Mouse (Mus musculus): ENCODE results near the gene Abhd16a. TPM values are rescaled to one million over a fixed set of nuclear protein-coding genes. Genes with fewer than 3 reads are reported as not detected.

The Abhd16a gene
- 86.4 TPM for polyA plus RNA-seq (2017; shearing (Covaris generic))

DNA sequence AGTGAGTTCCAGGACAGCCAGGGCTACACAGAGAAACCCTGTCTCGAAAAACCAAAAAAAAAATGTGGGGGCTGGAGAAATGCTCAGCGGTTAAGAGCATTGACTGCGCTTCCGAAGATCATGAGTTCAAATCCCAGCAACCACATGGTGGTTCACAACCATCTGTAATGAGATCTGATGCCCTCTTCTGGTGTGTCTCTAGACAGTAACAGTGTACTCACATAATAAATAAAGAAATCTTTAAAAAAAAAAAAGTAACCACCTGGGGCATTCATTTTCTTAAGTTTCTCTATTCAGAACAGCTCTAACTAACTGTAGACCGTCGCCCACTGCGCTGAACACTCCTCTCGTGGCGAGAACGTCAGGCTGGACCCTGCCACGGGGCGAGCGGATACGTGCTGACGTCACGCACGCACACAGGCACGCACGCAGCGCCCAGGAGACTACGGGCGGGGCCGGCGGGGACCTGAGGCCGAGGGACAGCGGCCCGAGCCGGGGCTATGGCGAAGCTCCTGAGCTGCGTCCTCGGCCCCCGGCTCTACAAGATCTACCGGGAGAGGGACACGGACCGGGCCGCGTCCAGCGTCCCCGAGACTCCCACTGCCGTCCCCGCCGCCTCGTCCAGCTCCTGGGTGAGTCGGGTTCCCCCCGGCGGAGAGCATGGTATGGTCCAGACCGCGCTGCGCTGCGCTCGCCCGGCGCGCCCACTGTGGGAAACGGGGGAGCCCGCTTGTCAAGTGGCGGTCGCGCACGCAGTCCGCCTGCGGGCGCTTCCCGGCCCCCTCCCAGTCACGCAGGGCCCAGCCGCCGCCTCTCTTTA, at the start of gene Abhd16a:
Gene Abhd16a (plus strand): TSS at position 439 of the 820 bp plus-strand sequence.

DNA sequence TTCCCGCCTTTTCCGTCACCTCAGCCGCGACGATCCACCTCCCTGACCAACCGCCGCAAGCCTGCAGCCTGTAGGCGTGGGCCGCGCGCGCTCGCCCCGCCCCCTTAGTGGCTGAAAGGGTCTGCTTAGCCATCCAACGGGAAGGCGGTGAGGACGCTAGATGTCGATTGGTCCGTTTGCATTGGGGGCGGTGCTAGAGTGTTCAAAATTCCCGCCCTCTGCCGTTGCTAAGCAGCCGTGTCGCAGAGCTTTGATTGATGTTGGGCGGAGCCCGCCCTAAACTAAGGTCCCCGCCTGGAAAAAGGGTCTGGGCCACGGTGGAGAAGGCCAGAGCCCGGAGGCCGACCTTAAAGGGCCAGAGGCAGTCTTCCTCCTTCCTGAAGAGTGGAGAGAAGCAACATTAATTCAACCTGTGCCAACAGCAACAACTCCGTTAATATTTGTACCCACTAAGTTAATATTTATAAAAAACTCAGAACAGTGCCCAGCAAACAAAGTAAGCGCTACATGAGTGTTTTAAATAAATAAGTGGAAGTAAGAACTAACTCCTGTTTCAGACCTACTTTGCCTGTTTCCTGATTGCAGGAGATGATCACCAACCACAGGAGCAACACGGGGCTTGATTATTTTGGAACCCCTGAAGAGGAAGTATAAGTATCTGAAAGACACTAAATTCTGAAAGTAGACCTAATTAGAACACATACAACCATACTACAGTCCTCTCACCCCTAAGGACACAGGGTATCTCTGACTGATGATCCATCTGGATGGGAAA, 42.2 kb upstream of the Abhd16a start, which contains the start of gene Msh5:
Gene Msh5 (minus strand): TSS at position 65 of the 775 bp plus-strand sequence.

DNA sequence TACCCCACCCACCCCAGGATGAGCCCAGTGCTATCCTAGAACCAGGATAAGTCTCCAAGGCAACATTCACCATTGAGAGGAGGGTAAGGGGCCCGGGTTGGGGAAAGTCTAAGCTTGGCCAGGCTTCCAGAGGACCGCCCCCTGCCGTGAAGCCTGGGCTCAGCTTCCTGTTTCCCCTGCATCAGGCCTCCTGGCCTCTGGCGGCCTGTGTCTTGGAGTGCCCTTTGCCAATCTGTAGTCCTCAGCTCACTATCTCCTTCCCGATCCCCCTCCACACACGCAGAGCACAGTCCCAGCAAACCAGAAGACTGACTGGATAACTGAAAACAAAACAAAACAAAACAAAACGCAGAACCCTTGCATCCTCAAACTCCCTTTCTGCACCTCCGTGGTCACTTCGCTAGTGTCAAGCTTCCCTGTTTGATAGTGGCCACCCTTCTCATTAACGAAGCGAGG, 39.5 kb upstream of the Abhd16a start, which contains the start of gene Clic1:
Gene Clic1 (plus strand): TSS at position 406 of the 456 bp plus-strand sequence.

DNA sequence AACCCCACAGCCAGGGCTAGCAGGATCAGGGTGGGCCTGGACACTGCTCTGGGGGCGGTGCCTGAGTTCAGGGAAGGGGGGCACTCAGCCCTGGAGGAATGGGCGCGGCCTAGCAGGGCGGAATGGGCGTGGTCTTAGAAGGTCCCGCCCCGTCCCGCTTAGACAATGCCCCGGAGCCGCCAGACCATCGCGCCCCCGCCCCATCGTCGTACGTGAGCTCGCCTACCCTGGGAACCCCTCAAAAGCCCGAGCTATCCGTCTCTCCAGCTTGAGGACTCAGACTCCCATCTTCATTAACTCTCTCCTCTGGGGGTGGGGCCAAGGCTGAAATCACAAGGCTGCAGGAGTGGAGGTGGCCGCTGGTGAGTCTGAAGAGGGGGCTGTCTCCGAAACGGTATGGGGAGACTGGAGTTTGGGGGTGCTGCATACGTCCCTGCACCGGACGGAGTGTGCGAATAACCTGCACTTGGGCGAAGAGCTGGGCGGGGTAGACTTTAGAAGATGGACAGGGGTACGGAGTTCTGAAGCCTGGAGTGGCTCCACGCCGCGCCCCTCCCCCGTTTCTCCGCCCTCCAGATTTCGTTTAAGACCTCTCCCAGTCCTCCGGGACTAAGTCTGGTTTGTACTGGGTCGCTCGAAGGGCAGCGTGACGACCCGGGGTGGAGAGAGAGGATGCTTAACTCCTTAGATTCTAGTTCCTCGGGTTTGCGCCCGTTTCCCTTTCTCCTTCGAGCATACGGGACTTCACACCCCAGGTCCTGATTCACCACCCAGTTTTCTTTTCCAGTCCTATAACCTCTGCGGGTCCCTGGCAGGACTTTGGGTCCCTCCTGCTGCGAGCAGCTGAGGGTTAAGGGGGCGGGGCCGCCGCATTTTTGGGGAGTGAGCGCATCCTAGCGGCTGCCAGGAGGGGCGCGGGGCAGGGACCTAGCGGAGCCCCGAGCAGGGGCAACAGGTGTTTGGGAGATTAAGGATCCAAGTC, 29.9 kb upstream of the Abhd16a start, which contains the start of gene Ddah2:
Gene Ddah2 (plus strand): TSS at position 125 of the 982 bp plus-strand sequence.

DNA sequence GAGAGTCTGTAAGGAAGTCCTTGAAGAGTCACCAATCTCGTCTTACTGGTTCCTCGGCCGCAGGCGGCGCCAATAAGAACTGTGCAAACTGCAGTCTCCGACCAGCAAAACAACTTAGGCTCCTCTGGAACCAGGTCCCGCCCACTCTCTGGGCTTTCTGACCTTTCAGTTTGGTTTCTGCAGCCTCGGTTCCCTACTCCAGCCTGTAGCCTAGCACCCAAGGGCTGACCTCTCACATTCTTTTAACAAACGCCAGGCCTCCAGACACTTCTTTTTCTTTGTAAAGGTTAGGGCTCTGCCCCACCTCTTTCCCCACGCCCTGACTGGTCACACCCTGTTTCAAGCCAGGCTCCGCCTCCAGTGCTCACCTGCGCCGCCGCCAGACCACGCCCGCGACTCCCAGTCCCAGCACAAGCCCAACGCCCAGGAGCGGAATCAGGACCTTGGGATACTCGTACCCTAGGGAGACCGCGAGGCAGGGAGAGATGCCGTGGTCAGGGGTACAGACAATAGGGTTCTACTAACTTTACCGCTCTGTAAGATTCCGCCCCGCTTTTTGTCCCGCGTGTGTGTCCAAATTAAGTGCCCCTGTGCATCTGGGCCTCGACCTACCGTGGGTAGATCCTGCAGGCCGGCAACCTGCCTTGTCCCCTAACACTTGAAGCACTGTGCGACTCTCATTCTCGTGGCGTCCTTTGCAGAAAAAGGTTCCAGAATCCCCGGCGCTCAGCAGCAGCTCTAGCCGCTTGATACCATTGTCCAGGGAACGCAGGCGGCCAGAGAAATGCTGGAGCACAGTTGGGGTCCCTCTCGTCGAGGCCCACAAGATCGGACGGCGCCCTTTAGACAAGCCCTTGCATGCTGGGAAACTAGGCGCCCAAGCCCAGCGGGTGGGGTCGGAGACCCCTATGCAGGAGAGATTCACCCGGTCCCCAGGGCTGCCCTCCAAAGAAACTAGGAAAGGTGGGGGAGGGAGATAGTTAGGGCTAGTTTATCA, 23.8 kb upstream of the Abhd16a start, which contains the start of gene Ly6g6c:
Gene Ly6g6c (plus strand): TSS at position 438 of the 997 bp plus-strand sequence.

DNA sequence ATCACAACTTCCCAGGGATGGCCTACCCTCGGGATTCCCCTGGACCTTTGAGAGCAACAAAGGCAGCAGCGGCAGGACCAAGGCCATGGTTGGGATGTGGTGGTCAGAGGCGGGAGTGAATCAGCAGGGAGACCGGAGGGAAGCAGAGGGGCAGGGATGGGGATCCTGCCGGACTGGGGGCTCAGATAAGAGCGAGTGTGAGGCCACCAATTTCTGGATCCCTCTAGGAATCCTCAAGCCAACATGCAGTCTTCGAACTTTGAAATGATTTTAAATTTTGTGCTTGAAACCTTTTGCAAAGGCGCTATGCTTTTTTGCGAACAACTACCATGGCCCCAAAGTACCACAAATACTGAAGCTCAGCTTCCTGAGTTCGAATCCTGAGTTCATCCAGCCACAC, 23.0 kb upstream of the Abhd16a start, which contains the start of gene Mpig6b:
Gene Mpig6b (minus strand): TSS at position 101 of the 400 bp plus-strand sequence.

DNA sequence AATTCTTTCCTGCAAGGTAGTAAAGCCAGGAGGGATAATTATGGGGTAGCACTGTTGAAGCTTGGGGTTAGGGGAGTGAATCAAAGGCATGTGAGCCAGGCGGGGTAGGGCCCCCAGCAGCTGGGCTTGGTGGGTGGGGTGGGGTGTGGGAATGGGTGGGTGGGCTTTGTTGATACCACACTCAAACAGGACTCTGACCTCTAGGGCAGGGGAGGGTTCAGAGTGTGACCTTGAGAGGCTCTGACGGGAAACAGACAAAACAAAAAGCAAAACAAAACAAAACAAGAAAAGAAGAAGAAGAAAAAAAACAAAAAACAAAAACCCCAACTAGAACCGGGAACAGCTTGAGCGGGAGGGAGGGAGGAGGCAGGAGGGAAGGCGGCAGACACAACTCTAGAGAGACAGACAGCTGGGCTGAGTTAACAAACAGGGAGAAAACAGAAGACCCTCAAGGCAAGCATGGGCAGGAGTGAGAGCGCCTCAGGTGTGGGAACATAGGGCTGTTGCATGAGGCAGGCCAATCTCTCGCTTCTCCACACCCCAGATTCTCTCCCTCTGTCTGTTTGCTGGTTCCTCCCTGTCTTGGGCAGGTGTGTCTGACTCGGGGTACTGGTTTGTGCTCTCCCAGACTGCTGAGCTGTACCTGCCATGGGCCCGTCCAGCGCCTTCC, 12.4 kb upstream of the Abhd16a start, which contains the start of gene Ly6g6e:
Gene Ly6g6e (plus strand): TSS at position 396 of the 670 bp plus-strand sequence.

DNA sequence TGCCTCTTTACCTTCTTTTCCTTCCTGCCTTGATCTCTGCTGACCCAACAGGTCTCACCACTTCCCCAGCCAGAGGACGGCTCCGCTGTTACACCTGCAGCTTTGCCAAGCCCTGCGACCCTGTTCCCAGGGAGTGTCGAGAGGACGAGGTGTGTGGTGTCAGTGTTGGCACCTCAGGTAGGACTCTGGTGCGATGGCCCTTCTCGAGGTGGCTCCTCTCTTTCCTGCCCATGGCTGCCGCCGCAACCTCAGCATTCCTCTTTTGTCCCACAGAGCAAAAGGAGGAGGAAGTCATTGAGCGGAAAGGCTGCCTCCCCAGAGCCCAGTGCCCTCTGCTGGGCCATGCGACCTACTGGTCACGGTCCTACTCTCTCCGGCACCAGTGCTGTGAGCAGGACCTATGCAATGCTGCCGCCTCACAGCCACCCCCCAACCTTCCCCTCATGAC, 11.3 kb upstream of the Abhd16a start, which contains the start of gene Ly6g6d:
Gene Ly6g6d (minus strand): TSS at position 280 of the 448 bp plus-strand sequence.

DNA sequence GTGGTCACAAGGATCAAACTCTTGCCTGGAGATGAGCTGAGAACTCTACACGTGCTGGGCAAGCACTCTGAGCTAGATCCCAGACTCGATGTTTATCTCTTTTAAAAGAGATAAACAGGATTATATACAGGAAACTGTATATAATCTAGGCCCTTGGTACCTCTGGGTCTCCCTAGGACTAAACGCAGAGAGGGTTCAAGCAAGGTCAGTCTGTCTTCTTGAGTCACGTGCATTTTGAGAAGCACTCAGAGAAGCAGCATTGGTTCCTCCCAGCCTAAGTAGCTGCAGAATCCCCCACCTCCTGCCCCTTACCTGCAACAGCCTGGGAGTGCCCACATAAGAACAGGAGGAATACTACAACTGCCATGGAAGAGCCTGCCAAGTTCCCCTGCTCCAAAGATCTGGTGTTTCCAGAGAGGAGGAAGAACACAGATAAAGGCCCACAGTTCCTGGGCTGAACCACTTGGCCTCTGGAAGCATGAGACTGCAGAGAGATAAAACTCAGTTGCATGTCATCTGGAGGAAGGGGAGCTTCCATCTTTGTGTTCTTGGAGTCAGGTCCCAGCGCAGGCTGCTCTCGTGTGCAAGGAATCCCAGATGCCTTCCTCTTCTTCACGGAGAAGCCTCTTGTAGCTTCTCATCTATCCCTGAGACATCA, 3.7 kb upstream of the Abhd16a start, which contains the start of gene Ly6g6f:
Gene Ly6g6f (minus strand): TSS at position 403 of the 658 bp plus-strand sequence.

DNA sequence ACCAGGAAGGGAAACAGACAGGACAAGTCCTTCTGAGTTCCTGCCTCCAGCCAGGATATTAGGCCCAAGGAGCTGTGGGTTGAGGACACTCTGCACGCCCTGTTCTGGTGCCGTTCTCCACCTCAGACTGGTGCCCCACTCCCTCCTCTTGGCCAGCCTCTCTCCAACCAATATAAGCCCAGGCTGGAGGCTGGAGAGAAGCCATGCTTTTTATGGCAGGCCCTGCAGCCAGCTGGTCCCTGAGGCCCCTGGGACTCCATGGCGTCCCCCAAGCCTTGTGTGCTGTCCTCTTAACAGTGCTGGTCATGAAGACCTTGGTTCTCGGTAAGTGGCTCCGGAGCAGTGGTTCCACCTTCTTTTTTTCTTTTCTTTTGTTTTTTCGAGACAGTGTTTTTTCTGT, 19.0 kb downstream of the Abhd16a start, which contains the start of gene Ly6g5c:
Gene Ly6g5c (plus strand): TSS at position 183 of the 400 bp plus-strand sequence.

DNA sequence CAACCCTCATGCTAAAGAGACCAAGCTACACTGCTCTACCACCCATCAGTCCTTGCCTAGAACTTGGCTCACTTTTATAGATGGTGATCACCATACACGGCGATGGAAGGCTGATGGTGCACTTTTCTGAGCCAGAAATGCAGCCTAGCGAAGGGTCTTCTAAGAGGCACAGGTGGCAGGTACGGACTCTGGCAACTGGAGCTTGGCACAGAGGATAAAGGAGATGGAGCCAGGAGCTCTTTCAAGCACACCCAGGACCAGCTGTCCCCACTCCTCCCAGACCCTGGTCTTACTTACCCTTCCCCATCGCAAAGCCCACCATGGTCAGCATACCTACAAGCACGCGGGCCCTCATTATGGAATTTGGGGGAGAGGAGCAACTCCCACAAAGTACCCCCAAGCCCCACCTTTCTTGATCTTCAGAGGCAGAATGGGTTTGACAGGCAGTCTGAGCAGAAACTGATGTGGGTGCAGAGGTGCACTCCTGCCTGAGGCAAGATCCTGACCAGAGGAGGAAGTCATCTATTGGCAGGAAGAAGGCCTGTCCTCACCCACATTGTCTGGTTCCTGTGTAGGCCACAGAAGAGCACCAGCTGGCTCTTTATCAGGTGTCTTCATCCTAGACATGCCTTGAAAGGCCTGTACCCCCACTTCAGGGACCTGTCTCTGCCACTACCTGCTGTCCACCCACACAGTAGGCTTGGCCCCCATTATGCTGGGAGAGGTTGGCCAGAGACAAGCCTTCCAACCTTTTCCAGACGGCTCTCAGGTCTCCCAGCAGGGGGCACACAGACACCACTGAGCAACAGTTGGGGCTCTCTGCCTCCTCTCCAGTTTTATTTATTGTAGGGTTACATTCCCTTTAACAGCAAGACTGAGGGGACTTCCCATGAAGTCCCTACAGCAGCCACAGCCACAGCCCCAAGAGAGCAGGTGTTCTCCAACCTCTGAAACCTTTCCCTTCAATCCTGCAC, 26.3 kb downstream of the Abhd16a start, which contains the start of gene Ly6g5b:
Gene Ly6g5b (minus strand): TSS at position 383 of the 974 bp plus-strand sequence.

DNA sequence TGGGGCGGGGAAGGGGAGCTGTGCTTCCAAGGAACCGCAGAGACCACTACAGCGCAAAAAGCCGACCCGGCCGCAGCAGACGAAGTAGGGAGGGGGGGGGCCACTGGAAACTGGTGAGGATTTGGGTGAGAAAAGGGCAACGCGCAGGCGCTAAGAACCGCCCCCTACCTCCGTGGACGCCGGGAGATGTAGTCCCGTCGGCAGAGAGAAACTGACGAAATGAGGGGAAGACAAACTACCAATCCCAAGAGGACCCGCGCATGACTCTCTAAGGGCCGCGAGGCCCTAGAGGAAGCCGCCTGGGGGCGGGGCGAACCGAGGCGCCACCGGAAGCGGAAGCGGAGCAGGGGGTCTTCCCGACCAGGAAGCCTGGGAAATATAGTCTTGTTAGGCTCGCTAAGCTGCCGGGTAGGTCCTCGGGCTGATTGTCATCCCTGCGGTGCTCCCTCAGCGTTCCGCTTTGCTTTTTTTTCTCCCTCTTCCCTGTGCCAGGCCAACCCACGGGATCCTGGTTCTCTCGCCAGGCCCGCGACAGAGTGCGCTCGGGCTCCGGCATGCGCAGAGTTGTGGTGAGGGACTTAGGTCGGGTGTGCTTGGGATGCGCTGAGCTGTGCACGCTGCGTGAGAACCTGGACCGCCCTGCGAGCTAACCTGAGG, 32.2 kb downstream of the Abhd16a start, which contains the start of gene Gpank1:
Gene Gpank1 (plus strand): TSS at position 313 of the 657 bp plus-strand sequence.

DNA sequence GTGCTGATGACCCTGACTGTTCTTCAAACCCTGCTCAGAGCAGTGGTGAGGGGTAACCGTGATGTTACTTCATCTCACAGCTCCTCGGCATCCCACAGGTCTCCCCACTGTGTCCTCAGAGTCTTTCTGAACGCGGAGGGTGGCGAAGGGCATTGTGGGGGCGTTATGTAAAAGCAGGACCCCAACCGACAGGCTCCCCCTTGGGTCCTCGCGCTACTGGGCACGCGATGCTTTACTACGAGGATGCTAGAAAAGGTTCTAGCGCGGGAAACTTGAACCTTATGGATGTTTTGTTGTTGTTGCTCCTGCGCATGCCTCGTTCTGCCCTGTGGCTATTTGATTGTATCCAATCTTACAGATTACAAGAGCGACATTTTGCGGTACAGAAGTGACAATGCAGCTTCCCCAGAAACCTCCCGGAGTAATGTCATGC, 32.8 kb downstream of the Abhd16a start, which contains the start of gene Csnk2b:
Gene Csnk2b (minus strand): TSS at position 183 of the 433 bp plus-strand sequence.

DNA sequence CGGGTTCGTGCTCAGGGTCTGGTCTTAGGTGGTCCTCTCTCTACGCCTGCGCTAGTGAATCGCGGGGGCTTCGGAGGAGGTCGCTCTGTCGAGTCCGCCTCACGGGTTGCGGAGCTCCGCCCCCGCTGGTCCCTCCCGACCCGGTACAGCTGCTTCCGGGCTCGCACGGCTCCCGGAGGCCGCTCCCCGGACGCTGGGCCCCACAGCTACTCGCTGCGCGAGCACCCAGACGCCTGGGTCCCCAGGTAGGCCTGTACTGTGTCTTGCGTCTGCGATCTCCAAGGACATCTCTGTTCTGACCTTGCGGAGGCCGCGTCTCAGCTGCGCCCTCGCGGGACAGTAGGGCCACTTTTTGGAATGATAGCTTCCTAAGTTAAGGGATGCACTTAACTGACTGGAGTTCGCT, 37.1 kb downstream of the Abhd16a start, which contains the start of gene D17H6S53E:
Gene D17H6S53E (plus strand): TSS at position 168 of the 406 bp plus-strand sequence.

DNA sequence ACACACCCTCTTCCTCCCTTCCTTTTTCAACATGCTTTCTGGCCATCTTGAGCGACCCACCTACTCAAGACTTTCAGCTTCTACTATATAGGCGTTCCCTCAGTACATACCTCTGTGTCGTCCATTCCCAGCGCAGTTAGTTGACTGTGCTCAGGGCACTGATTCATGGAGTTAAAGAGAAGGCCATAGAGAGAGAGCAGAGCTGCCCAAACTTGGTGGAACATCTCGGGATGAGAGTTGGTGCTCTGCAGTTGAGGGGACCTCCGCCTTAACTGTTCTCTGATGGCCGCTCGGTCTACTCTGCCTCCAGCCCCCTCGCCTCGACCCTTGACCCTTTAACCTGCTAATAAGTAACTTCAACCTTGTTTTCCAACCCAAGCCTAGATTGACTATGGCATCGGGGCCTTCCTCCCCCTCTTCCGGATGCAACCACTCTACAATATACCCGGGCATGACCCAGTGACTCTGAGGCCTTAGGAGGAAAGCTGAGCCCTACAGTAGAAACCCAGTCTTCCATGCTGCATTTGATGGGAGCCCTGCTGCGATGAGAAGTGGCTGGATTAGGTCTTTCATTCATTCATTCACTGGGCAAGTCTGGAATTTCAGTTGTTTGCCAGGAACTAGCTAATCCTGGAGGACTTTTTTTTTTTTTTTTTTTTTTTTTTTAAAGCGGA, 42.6 kb downstream of the Abhd16a start, which contains the start of gene Apom:
Gene Apom (minus strand): TSS at position 551 of the 674 bp plus-strand sequence.

